Mouse (Mus musculus) brain, embryonic 14.5 days (tissue): ENCODE data around the gene Tln1.

Experiments used
- CTCF ChIP-seq: fragments of 200-500 bp; IDR thresholded peaks from 2 replicates; pipeline ENCODE4 v1.5.1; 2012; ENCODE audit warnings: inconsistent platforms, mild to moderate bottlenecking, moderate library complexity, borderline replicate concordance; ENCODE audit not compliant: insufficient read depth, insufficient read length; ENCODE audit errors: extremely low read depth
- POLR2A ChIP-seq: fragments of 200-500 bp; IDR thresholded peaks from 2 replicates; pipeline ENCODE4 v1.6.1; 2012; ENCODE audit warnings: mild to moderate bottlenecking, inconsistent platforms, borderline replicate concordance; ENCODE audit not compliant: poor library complexity, insufficient read depth, insufficient read length, severe bottlenecking; ENCODE audit errors: extremely low read depth

DNA sequence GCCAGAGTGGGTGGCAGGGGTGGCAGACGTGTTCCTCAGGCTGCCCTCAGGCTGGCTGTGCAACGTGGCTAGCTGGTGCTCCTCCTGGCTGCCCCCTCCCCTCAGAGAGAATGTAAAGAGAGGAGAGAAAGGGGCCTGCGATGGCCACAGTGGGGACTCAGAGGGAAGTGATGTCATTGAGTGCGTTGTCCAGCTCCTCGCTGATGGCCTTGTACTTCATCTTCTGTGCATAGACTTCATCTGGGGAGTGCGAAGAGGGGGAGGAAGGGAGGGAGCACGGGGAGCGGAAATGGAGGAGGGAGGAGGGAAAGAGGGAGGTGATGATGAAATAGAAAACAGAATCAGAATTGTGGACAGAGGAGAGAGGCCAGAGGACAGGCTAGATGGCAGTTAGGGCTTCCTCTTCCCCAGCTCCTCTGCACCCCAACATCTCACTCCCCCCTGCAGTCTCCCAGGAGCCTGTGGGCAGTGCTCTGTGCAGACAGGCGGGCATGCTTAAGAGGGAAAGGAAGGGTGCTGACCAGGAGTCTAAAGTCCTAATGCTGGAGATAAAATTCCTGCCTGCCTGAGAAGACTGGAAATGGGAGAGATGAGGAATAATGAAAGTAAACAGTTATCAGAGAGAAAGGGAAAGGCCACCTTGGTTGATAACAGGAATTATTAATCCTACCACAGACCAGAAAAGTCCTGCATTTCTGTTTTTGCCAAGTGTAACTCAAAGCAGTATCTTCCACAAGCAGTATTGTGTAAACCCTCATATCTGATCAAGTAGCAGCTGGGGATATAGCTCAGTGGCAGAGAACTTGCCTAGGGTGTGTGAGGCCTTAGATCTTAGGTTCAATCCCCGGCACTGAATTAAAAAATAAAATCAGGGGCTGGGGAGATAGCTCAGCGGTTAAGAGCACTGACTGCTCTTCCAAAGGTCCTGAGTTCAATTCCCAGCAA, 46.5 kb downstream of the Tln1 start:
- TF ChIP-seq CTCF (no peak), POLR2A (no peak)
